Comparison of ENCODE assay signal across 9 mouse cellular contexts in genomic region chr3:64842299-64842698, GRCm38 (mm10). TPM values are rescaled to one million over a fixed set of nuclear protein-coding genes. Genes with fewer than 3 reads are reported as not detected.
DNase-seq lines count a peak whose midpoint lies in the region.
"Had no signal": no experiment of that assay in that cellular context is flagged by ENCODE, and none has a peak within 500 bp of the region (broad histone marks: within the 10 kb centered on the region; RNA-seq: fewer than 3 reads in every experiment).

No protein-coding gene starts in this region.

- no peak overlapping the region for H3K27ac ChIP-seq in embryonic facial prominence, embryonic 10.5 days (replicated peaks)
- H3K27ac ChIP-seq in limb, embryonic 10.5 days: no peak overlapping the region
- H3K27ac ChIP-seq: heart, embryonic 15.5 days had no signal

- H3K4me3 ChIP-seq in embryonic facial prominence, embryonic 10.5 days: no peak overlapping the region
- no peak overlapping the region for H3K4me3 ChIP-seq in limb, embryonic 10.5 days
- H3K4me3 ChIP-seq: heart, embryonic 15.5 days had no signal

- peak; percentile 17 for DNase-seq in thymus, postnatal 0 days (ENCODE audit: low spot score)
- no peak for DNase-seq in thymus, adult 18-20 months
- DNase-seq in adrenal gland, postnatal 10 days: peak; percentile 60
- peak; percentile 57 for DNase-seq in embryonic facial prominence, embryonic 10.5 days (ENCODE audit: low spot score)
- DNase-seq in hindlimb bud, embryonic 11.5 days (ENCODE audit: extremely low spot score, low read depth, low spot score): peak; percentile 76
- DNase-seq in limb, embryonic 10.5 days (ENCODE audit: low spot score): peak; percentile 51
- peak; percentile 83 for DNase-seq in retina, postnatal 1 day
- DNase-seq in spleen, postnatal 4 days (ENCODE audit: low spot score in 2 of 2): no peak

- no peaks in the 10 kb centered on the region for H3K9me3 ChIP-seq in embryonic facial prominence, embryonic 10.5 days
- H3K9me3 ChIP-seq in limb, embryonic 10.5 days (replicated peaks): no peaks in the 10 kb centered on the region
- H3K9me3 ChIP-seq: heart, embryonic 15.5 days had no signal

- no peaks in the 10 kb centered on the region for H3K36me3 ChIP-seq in embryonic facial prominence, embryonic 10.5 days (replicated peaks)
- no peaks in the 10 kb centered on the region for H3K36me3 ChIP-seq in limb, embryonic 10.5 days
- H3K36me3 ChIP-seq: heart, embryonic 15.5 days had no signal

- 17% methylated on average over 4 of the region's 4 CpGs for WGBS in embryonic facial prominence, embryonic 10.5 days
- WGBS in limb, embryonic 10.5 days: 21% methylated on average over 4 of the region's 4 CpGs

- no peaks in the 10 kb centered on the region for H3K4me1 ChIP-seq in embryonic facial prominence, embryonic 10.5 days
- no peaks in the 10 kb centered on the region for H3K4me1 ChIP-seq in limb, embryonic 10.5 days
- H3K4me1 ChIP-seq: heart, embryonic 15.5 days had no signal

- H3K27me3 ChIP-seq in embryonic facial prominence, embryonic 10.5 days (replicated peaks; ENCODE audit: low read depth, poor library complexity, severe bottlenecking): no peaks in the 10 kb centered on the region
- H3K27me3 ChIP-seq in limb, embryonic 10.5 days (ENCODE audit: low read depth, poor library complexity, severe bottlenecking): no peaks in the 10 kb centered on the region
- H3K27me3 ChIP-seq: heart, embryonic 15.5 days had no signal

RNA-seq across cellular contexts. Expression of gene Vmn2r7, which starts 2.3 kb away (rescaled TPM):
- polyA plus RNA-seq in thymus, postnatal 0 days (2015; fragmentation: Nextera tagmentation; extraction: Ambion mirVana): not detected in 2 replicates
- total RNA-seq in adrenal gland, postnatal 10 days (2021): not detected
- 0.07 TPM in 1 of 2 replicates, not detected in the other for polyA plus RNA-seq in embryonic facial prominence, embryonic 10.5 days (2016; fragmentation: Nextera tagmentation; extraction: Ambion mirVana)
- polyA plus RNA-seq in limb, embryonic 10.5 days (2016; fragmentation: Nextera tagmentation; extraction: Ambion mirVana): not detected in 2 replicates
- polyA plus RNA-seq: heart, embryonic 15.5 days had no signal

Comparison
In these comparisons a context has a peak if more than half of its experiments do, and no peak if none do; other contexts are left out.
1. DNase-seq: peak in thymus, postnatal 0 days (single experiment), adrenal gland, postnatal 10 days (single experiment), embryonic facial prominence, embryonic 10.5 days (single experiment), hindlimb bud, embryonic 11.5 days (single experiment), limb, embryonic 10.5 days (single experiment) and retina, postnatal 1 day (single experiment); none in thymus, adult 18-20 months (0 of 2) and spleen, postnatal 4 days (0 of 2).